Mouse (Mus musculus) heart, adult 9 months (tissue): ENCODE results near the gene Wfdc3.

ENCODE experiments used
- DNase-seq, 2 experiments: peaks; one replicate each; pipeline ENCODE4 v3.0.0; 2022; ENCODE audit warnings: low spot score in 2 of 2

Wfdc3 gene

GRCm38 (mm10) chr2:164776130-164776529, 30.4 kb upstream of the Wfdc3 start:
- DNase-seq: no peak

- DNase-seq: no peak
Observed at GRCm38 (mm10) chr2:164773989-164774364, 28.2 kb upstream of the Wfdc3 start.

GRCm38 (mm10) chr2:164773229-164773988, 27.7 kb upstream of the Wfdc3 start:
- no peak for DNase-seq

- no peak for DNase-seq
Observed at GRCm38 (mm10) chr2:164771123-164771522, 25.4 kb upstream of the Wfdc3 start.

GRCm38 (mm10) chr2:164770279-164770678, 24.5 kb upstream of the Wfdc3 start:
- no peak for DNase-seq

- peak; percentile 99 for DNase-seq
Observed at GRCm38 (mm10) chr2:164769258-164770037, 23.7 kb upstream of the Wfdc3 start, which contains the start of gene Ube2c. Ube2c (plus strand) TSS chr2:164769898.

GRCm38 (mm10) chr2:164767812-164768540, 22.2 kb upstream of the Wfdc3 start:
- DNase-seq: no peak

GRCm38 (mm10) chr2:164765841-164766240, 20.1 kb upstream of the Wfdc3 start:
- DNase-seq: no peak

- DNase-seq: no peak
Observed at GRCm38 (mm10) chr2:164762593-164762992, 16.9 kb upstream of the Wfdc3 start.

- DNase-seq: no peak
Observed at GRCm38 (mm10) chr2:164761971-164762370, 16.2 kb upstream of the Wfdc3 start.

- no peak for DNase-seq
Observed at GRCm38 (mm10) chr2:164761502-164761901, 15.8 kb upstream of the Wfdc3 start.

GRCm38 (mm10) chr2:164760059-164760833, 14.5 kb upstream of the Wfdc3 start:
- no peak for DNase-seq

GRCm38 (mm10) chr2:164758692-164759091, 13.0 kb upstream of the Wfdc3 start:
- no peak for DNase-seq

- DNase-seq: no peak
Observed at GRCm38 (mm10) chr2:164757841-164758240, 12.1 kb upstream of the Wfdc3 start.

- DNase-seq: peak; percentile 42 to 61
Observed at GRCm38 (mm10) chr2:164754800-164755199, 9.1 kb upstream of the Wfdc3 start.

- DNase-seq: no peak
Observed at GRCm38 (mm10) chr2:164754105-164754504, 8.4 kb upstream of the Wfdc3 start.

GRCm38 (mm10) chr2:164752454-164752853, 6.7 kb upstream of the Wfdc3 start:
- no peak for DNase-seq

- DNase-seq: no peak
Observed at GRCm38 (mm10) chr2:164748991-164749390, 3.3 kb upstream of the Wfdc3 start.

GRCm38 (mm10) chr2:164748191-164748590, 2.5 kb upstream of the Wfdc3 start:
- DNase-seq: no peak

GRCm38 (mm10) chr2:164746693-164747092, 962 bp upstream of the Wfdc3 start:
- DNase-seq: no peak

GRCm38 (mm10) chr2:164744987-164745386, 744 bp downstream of the Wfdc3 start:
- no peak for DNase-seq

- no peak for DNase-seq
Observed at GRCm38 (mm10) chr2:164739876-164740275, 5.9 kb downstream of the Wfdc3 start.
